In the genomic region with DNA sequence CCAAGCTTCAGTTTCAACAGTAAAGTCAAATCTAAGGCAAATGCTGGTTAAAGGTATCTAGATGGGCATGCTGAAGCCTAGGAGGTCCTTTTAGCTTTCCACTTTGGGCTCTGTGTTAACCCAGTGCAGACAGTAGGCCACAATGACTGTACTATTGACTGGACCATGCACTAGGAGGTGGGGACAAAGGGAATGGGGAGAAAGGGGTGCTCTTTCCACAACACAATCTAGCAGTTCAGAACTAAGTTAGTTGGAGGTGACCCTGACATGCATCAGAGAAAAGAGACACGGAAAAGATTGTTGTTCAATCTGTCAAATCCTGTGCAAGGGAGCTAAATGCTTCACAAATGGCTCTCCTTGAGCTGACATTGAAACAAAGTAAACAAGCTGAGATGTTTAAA, we compare ENCODE assay signal across 7 mouse cellular contexts. TPM values are rescaled to one million over a fixed set of nuclear protein-coding genes. Genes with fewer than 3 reads are reported as not detected.
DNase-seq lines count a peak whose midpoint lies in the region; ATAC-seq lines count a peak whose summit lies in the region.

No protein-coding gene starts in this region.

- H3K27me3 ChIP-seq in lung, embryonic 16.5 days (ENCODE audit: control insufficient read depth, insufficient read depth, low read depth, low read length) = no peaks in the 10 kb centered on the region; the same call in 1 of the 2 replicates
- H3K27me3 ChIP-seq in heart, embryonic 16.5 days (ENCODE audit: control insufficient read depth, insufficient read depth, low read length) = no peaks in the 10 kb centered on the region
- H3K27me3 ChIP-seq in limb, embryonic 10.5 days (ENCODE audit: low read depth, poor library complexity, severe bottlenecking) = peaks cover 21% of the 10 kb centered on the region
- no peaks in the 10 kb centered on the region for H3K27me3 ChIP-seq in neural tube, embryonic 11.5 days (ENCODE audit: control insufficient read depth, insufficient read depth, low read length)

- no peak for DNase-seq in lung, postnatal 36 days
- DNase-seq in embryo, embryonic 10.5 days (ENCODE audit: low spot score) = peak; percentile 69
- DNase-seq in limb, embryonic 10.5 days (ENCODE audit: low spot score) = no peak
- DNase-seq in neural tube, embryonic 11.5 days (ENCODE audit: low spot score) = peak; percentile 36

- H3K36me3 ChIP-seq in lung, embryonic 16.5 days (ENCODE audit: control insufficient read depth, insufficient read depth, low read length) = peaks cover 3% of the 10 kb centered on the region
- H3K36me3 ChIP-seq in heart, embryonic 16.5 days (ENCODE audit: control insufficient read depth, insufficient read depth) = no peaks in the 10 kb centered on the region; the same call in 1 of the 2 replicates
- H3K36me3 ChIP-seq in limb, embryonic 10.5 days = peaks cover 34% of the 10 kb centered on the region
- H3K36me3 ChIP-seq in neural tube, embryonic 11.5 days (ENCODE audit: control insufficient read depth, insufficient read depth, low read length) = peaks cover 5% of the 10 kb centered on the region

- H3K27ac ChIP-seq in lung, embryonic 16.5 days (ENCODE audit: low read length) = peak overlapping the region; percentile 94
- H3K27ac ChIP-seq in heart, embryonic 16.5 days (ENCODE audit: low read length) = peak overlapping the region; percentile 98
- peak overlapping the region; percentile 94 for H3K27ac ChIP-seq in limb, embryonic 10.5 days
- H3K27ac ChIP-seq in neural tube, embryonic 11.5 days (ENCODE audit: low read depth, low read length) = peak overlapping the region; percentile 86

- H3K4me2 ChIP-seq in lung, embryonic 16.5 days (ENCODE audit: low read depth, low read length) = peak overlapping the region; percentile 62
- H3K4me2 ChIP-seq in heart, embryonic 16.5 days (ENCODE audit: low read depth, low read length) = peak overlapping the region; percentile 79
- peak overlapping the region; percentile 91 for H3K4me2 ChIP-seq in neural tube, embryonic 11.5 days (ENCODE audit: low read depth)

- H3K4me3 ChIP-seq in lung, embryonic 16.5 days (ENCODE audit: low read length) = peak overlapping the region; percentile 51
- H3K4me3 ChIP-seq in heart, embryonic 16.5 days (ENCODE audit: low read length) = peak overlapping the region; percentile 48
- peak overlapping the region; percentile 76 for H3K4me3 ChIP-seq in limb, embryonic 10.5 days
- peak overlapping the region; percentile 42 for H3K4me3 ChIP-seq in neural tube, embryonic 11.5 days (ENCODE audit: low read depth, low read length)

- WGBS in lung, embryonic 16.5 days = 5% methylated on average over 1 of the region's 1 CpGs
- 11% methylated on average over 1 of the region's 1 CpGs for WGBS in heart, embryonic 16.5 days
- WGBS in limb, embryonic 10.5 days = 23% methylated on average over 1 of the region's 1 CpGs
- WGBS in neural tube, embryonic 11.5 days = 15% methylated on average over 1 of the region's 1 CpGs

- H3K9me3 ChIP-seq in lung, embryonic 16.5 days (ENCODE audit: control insufficient read depth, low read length) = no peaks in the 10 kb centered on the region
- H3K9me3 ChIP-seq in heart, embryonic 16.5 days (replicated peaks; ENCODE audit: control insufficient read depth, low read length) = no peaks in the 10 kb centered on the region
- peaks cover 4% of the 10 kb centered on the region; the same call in 1 of the 2 replicates for H3K9me3 ChIP-seq in limb, embryonic 10.5 days (replicated peaks)
- no peaks in the 10 kb centered on the region for H3K9me3 ChIP-seq in neural tube, embryonic 11.5 days (ENCODE audit: control insufficient read depth, low read length)

- peak overlapping the region; percentile 67 for H3K9ac ChIP-seq in lung, embryonic 16.5 days (ENCODE audit: low read length)
- H3K9ac ChIP-seq in heart, embryonic 16.5 days (ENCODE audit: low read length) = peak overlapping the region; percentile 90
- H3K9ac ChIP-seq in neural tube, embryonic 11.5 days (ENCODE audit: low read length) = peak overlapping the region; percentile 57

- H3K4me1 ChIP-seq in lung, embryonic 16.5 days (replicated peaks; ENCODE audit: control insufficient read depth, insufficient read depth, low read length) = peaks cover 29% of the 10 kb centered on the region
- H3K4me1 ChIP-seq in heart, embryonic 16.5 days (ENCODE audit: control insufficient read depth, insufficient read depth, low read length) = peaks cover 38% of the 10 kb centered on the region
- peaks cover 62% of the 10 kb centered on the region for H3K4me1 ChIP-seq in limb, embryonic 10.5 days
- peaks cover 26% of the 10 kb centered on the region for H3K4me1 ChIP-seq in neural tube, embryonic 11.5 days (ENCODE audit: control insufficient read depth, insufficient read depth, low read length)

- ATAC-seq in lung, embryonic 16.5 days (ENCODE audit: low read depth) = no peak
- no peak for ATAC-seq in heart, embryonic 16.5 days (replicated peaks; ENCODE audit: extremely low read depth, insufficient read depth, low FRiP score)
- ATAC-seq in neural tube, embryonic 11.5 days (ENCODE audit: insufficient read depth, low FRiP score, low TSS enrichment) = no peak
- ATAC-seq in granulocyte monocyte progenitor cell, adult 5-6 weeks (replicated peaks; ENCODE audit: poor library complexity, severe bottlenecking) = no peak

RNA-seq across cellular contexts. Expression of a gene that starts 7.3 kb away (rescaled TPM):
- polyA plus RNA-seq in lung, embryonic 16.5 days (2015; fragmentation: Nextera tagmentation; extraction: Ambion mirVana) = 10.2 and 11.9 TPM in 2 replicates
- 8.2 and 9.4 TPM in 2 replicates for polyA plus RNA-seq in heart, embryonic 16.5 days (2015; fragmentation: Nextera tagmentation; extraction: Ambion mirVana)
- 5.9 and 8.4 TPM in 2 replicates for polyA plus RNA-seq in limb, embryonic 10.5 days (2016; fragmentation: Nextera tagmentation; extraction: Ambion mirVana)
- 11.5 TPM in 2 replicates for polyA plus RNA-seq in neural tube, embryonic 11.5 days (2014; fragmentation: Nextera tagmentation; extraction: Ambion mirVana)
- total RNA-seq in granulocyte monocyte progenitor cell, adult 5-6 weeks (2014; fragmentation: Nextera tagmentation) = not detected in 2 replicates
- total RNA-seq in granulocyte monocyte progenitor cell, adult 5-6 weeks (2017) = not detected in 2 replicates

RNA-seq across cellular contexts. Expression of a gene that starts 32.4 kb away (rescaled TPM):
- polyA plus RNA-seq in lung, embryonic 16.5 days (2015; fragmentation: Nextera tagmentation; extraction: Ambion mirVana) = 12.4 and 12.5 TPM in 2 replicates
- 8.9 and 10.3 TPM in 2 replicates for polyA plus RNA-seq in heart, embryonic 16.5 days (2015; fragmentation: Nextera tagmentation; extraction: Ambion mirVana)
- polyA plus RNA-seq in limb, embryonic 10.5 days (2016; fragmentation: Nextera tagmentation; extraction: Ambion mirVana) = 8.4 and 9.1 TPM in 2 replicates
- 7.9 and 10.3 TPM in 2 replicates for polyA plus RNA-seq in neural tube, embryonic 11.5 days (2014; fragmentation: Nextera tagmentation; extraction: Ambion mirVana)
- total RNA-seq in granulocyte monocyte progenitor cell, adult 5-6 weeks (2014; fragmentation: Nextera tagmentation) = 12.1 and 17.7 TPM in 2 replicates
- total RNA-seq in granulocyte monocyte progenitor cell, adult 5-6 weeks (2017) = 16.7 and 17.3 TPM in 2 replicates

RNA-seq across cellular contexts. Expression of a gene that starts 51.0 kb away (rescaled TPM):
- 32.1 and 33.9 TPM in 2 replicates for polyA plus RNA-seq in lung, embryonic 16.5 days (2015; fragmentation: Nextera tagmentation; extraction: Ambion mirVana)
- 31.6 and 33.8 TPM in 2 replicates for polyA plus RNA-seq in heart, embryonic 16.5 days (2015; fragmentation: Nextera tagmentation; extraction: Ambion mirVana)
- 15.4 and 24.6 TPM in 2 replicates for polyA plus RNA-seq in limb, embryonic 10.5 days (2016; fragmentation: Nextera tagmentation; extraction: Ambion mirVana)
- polyA plus RNA-seq in neural tube, embryonic 11.5 days (2014; fragmentation: Nextera tagmentation; extraction: Ambion mirVana) = 32.4 and 36.1 TPM in 2 replicates
- total RNA-seq in granulocyte monocyte progenitor cell, adult 5-6 weeks (2014; fragmentation: Nextera tagmentation) = not detected in 2 replicates
- not detected in 2 replicates for total RNA-seq in granulocyte monocyte progenitor cell, adult 5-6 weeks (2017)

Comparison
In these comparisons a context has a peak if more than half of its experiments do, and no peak if none do; other contexts are left out.
1. DNase-seq: peak in embryo, embryonic 10.5 days (single experiment) and neural tube, embryonic 11.5 days (single experiment); none in lung, postnatal 36 days (single experiment) and limb, embryonic 10.5 days (single experiment).
2. Peak in every context shown above with its lines, with median percentiles within 50 percentile points of each other: H3K27ac ChIP-seq, H3K4me2 ChIP-seq, H3K4me3 ChIP-seq and H3K9ac ChIP-seq.